Mouse (Mus musculus): Measurements from ENCODE around the gene Atf4. TPM values are rescaled to one million over a fixed set of nuclear protein-coding genes. Genes with fewer than 3 reads are reported as not detected.

Atf4 gene
- polyA plus RNA-seq, 1 experiment from 2014 or later: 124 TPM

DNA sequence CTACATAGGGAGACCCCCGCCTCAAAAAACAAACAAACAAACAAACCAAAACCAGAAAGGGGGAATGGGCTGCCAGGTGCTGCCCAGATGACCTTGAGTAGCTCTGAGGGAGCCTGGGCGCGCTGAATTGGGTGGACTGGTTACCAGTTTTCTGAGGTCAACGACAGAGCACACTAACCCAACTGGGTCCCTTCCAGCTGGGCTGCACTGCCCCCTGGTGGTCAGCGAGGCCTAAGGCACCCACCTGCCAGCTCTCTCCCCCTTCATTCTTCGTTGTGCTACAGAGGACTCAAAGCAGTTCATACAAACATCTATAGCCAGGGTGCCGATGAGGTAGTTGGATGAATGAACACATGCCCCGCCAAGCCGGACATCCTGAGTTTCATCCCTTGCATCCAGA lies 29.8 kb upstream of the Atf4 start:
- 27% methylated on average over 9 of the region's 9 CpGs for WGBS
- H3K4me2 ChIP-seq (replicated peaks): no peak overlapping the region
- no peaks in the 10 kb centered on the region for H3K36me3 ChIP-seq
- H3K9me3 ChIP-seq: no peaks in the 10 kb centered on the region
- no peak; the same call in 1 of the 2 replicates for ATAC-seq (ENCODE audit: low FRiP score, low read depth)
- no peaks in the 10 kb centered on the region for H3K27me3 ChIP-seq
- H3K4me3 ChIP-seq: no peak overlapping the region
- H3K9ac ChIP-seq: no peak overlapping the region
- H3K27ac ChIP-seq: no peak overlapping the region
- H3K4me1 ChIP-seq: no peaks in the 10 kb centered on the region

DNA sequence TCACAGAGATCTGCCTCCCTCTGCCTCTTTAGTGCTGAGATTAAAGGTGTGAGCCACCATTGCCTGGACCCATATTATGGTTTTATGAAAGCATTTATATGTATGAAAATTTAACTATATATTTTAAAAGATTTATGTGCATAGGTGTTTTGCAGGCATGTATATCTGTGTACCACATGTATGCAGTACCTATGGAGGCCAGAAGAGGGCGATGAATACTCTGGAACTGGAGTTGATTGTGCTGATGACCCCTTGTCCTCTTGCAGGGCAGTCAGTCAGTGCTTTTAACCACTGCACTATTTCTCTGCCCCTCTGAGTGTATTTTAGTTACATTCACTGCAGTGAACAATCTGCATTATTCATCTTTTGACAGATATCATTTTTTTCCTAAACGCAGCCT lies 29.2 kb upstream of the Atf4 start:
- 46% methylated on average over 2 of the region's 2 CpGs for WGBS
- Histone ChIP-seq H3K4me1 (no peaks in the 10 kb centered on the region), H3K27ac (no peak overlapping the region), H3K4me2 (replicated peaks) (no peak overlapping the region), H3K27me3 (no peaks in the 10 kb centered on the region), H3K36me3 (no peaks in the 10 kb centered on the region), H3K4me3 (no peak overlapping the region), H3K9me3 (no peaks in the 10 kb centered on the region), H3K9ac (no peak overlapping the region)
- no peak for ATAC-seq (ENCODE audit: low FRiP score, low read depth)

DNA sequence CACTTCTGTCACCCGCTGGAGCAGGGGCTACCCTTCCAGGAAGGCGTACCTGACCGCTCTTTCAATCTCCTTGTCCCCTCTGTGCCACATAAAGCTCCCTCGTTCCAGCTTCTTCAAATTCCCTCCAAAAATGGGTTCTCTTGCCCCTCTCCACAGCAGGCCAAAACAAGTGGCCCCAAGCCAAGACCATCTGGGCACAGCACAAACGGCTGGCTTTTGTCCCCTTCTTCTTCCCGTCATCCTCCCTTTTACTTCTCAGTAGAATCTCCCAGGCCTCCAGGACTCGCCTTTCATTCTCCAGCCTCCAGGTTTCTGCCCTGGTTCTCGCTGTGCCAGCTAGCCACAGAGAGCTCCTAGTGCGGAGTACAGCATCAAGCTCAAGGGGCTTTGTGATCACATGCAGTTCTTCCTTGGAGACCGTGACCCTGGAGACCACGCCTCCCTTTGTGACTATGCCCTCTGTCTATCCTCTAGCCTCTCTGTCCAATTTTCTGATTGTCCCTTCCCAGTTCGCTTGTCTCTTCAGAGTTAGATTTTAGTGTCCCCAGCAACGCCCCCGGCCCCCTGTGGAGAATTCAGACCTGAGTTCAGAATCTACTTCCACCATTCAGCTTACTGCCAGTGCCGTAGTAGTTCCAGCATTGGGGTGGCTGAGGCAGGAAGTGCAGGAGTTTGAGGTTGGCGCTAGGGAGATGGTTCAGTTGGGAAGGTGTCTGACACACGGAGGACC lies 26.7 kb upstream of the Atf4 start:
- 75% methylated on average over 17 of the region's 17 CpGs for WGBS
- ATAC-seq (ENCODE audit: low FRiP score, low read depth): no peak

DNA sequence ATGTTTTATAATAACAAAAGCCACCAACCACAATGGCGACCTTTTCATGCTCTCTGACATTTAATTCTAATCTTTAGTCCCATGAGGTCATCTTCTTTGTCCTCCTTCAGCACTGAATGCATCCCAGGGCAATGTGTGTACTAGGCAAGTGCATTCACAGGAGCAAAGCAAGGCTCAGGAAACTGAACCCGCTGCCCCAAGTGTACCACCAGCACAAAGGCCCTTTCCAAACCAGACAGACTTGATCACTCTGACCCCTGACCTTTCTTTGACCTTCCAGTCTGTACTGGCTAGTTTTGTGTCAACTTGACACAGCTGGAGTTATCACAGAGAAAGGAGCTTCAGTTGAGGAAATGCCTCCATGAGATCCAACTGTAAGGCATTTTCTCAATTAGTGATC lies 22.7 kb upstream of the Atf4 start:
- no peak overlapping the region for H3K9ac ChIP-seq
- no peak overlapping the region for H3K4me2 ChIP-seq (replicated peaks)
- no peaks in the 10 kb centered on the region for H3K27me3 ChIP-seq
- WGBS: 76% methylated on average over 2 of the region's 2 CpGs
- ATAC-seq (ENCODE audit: low FRiP score, low read depth): no peak
- H3K27ac ChIP-seq: no peak overlapping the region
- no peak overlapping the region for H3K4me3 ChIP-seq
- peaks cover 21% of the 10 kb centered on the region for H3K36me3 ChIP-seq
- no peaks in the 10 kb centered on the region for H3K9me3 ChIP-seq
- peaks cover 15% of the 10 kb centered on the region; the same call in 1 of the 2 replicates for H3K4me1 ChIP-seq

More for the DNA sequence above, 26.7 kb upstream of the Atf4 start:
- no peak overlapping the region for H3K4me2 ChIP-seq (replicated peaks)
- H3K27me3 ChIP-seq: no peaks in the 10 kb centered on the region
- H3K9me3 ChIP-seq: no peaks in the 10 kb centered on the region
- no peak overlapping the region for H3K4me3 ChIP-seq
- no peak overlapping the region for H3K9ac ChIP-seq
- H3K4me1 ChIP-seq: peaks cover 3% of the 10 kb centered on the region; the same call in 1 of the 2 replicates
- H3K27ac ChIP-seq: no peak overlapping the region
- H3K36me3 ChIP-seq: no peaks in the 10 kb centered on the region

DNA sequence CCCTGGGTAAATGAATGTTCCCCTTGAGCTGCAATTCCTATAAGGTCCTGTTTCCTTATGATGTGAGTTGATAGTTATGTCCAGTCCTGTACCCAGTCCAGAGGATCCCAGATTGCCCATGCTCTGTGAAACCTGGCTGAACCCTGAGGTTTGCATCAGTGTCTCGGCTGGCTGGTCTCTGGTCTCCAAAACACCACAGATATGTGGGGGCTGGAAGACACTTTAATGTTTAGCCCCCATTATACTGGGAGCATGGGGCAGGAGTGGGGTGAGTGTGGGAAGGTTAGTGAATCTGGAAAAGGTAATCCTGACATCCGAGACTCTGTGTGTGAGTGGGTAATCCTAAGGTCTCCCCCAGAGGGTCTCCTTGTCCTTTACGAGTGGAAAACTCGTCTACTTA lies 21.9 kb upstream of the Atf4 start:
- Histone ChIP-seq H3K4me1 (peaks cover 15% of the 10 kb centered on the region; the same call in 1 of the 2 replicates), H3K9me3 (no peaks in the 10 kb centered on the region), H3K27me3 (no peaks in the 10 kb centered on the region), H3K27ac (peak overlapping the region; percentile 85; the same call in 1 of the 2 replicates), H3K4me2 (replicated peaks) (peak overlapping the region; percentile 87), H3K4me3 (peak overlapping the region; percentile 95), H3K36me3 (peaks cover 26% of the 10 kb centered on the region), H3K9ac (0 out of 2 replicates have a peak overlapping the region, but pooled peaks have one; percentile 39)
- ATAC-seq (ENCODE audit: low FRiP score, low read depth): no peak
- 53% methylated on average over 4 of the region's 4 CpGs for WGBS

DNA sequence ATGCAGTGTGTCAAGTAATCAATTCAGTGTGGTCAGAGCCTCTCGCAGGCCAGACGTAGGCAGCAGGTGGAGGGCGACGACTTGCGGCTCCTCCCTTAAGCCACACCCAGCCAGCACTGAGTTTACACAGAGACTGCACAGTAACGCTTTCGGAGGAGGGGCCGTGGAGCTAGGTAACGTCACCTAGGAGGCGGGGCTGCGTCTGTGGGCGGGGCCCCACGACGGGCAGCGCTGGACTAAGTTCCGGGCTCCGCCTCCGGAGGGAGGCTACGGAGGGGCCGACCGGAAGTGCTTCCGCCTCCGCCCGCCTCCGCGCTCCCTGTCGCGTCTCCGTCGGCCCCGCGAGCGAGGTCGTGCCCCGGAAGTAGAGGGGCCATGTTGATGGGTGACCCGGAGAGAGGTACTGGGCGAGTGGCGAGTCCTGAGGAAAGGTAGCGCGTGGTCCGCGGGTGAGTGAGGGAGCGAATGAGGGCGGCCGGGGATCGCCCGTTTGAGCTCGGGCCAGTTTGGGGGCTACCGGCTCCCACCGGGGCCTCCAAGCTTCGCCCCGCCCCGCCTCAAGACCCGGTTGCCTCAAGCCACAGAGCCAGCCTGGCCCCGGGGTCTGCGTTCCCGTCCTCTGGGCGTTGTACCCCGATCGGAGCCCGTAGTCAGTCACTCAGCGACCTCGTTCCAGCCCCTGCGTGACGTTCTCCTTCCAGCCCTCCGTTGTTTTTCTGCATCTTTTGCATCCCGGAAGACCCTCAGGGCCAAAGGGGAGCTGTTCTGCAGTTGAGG lies 21.1 kb upstream of the Atf4 start, which contains the start of gene Mief1:
Gene Mief1, plus strand, starts transcription at position 286 of the 777 bp plus-strand sequence.
- WGBS: 0% methylated on average over 62 of the region's 67 CpGs
- ATAC-seq (ENCODE audit: low FRiP score, low read depth): peak; percentile 98
- Histone ChIP-seq H3K36me3 (peaks cover 35% of the 10 kb centered on the region), H3K4me1 (peaks cover 15% of the 10 kb centered on the region; the same call in 1 of the 2 replicates), H3K27ac (peak within 1 kb of the TSS; percentile 85), H3K4me2 (replicated peaks) (peak within 1 kb of the TSS; percentile 87), H3K9ac (peak within 1 kb of the TSS; percentile 86), H3K4me3 (peak within 1 kb of the TSS; percentile 95), H3K9me3 (no peaks in the 10 kb centered on the region), H3K27me3 (no peaks in the 10 kb centered on the region)

DNA sequence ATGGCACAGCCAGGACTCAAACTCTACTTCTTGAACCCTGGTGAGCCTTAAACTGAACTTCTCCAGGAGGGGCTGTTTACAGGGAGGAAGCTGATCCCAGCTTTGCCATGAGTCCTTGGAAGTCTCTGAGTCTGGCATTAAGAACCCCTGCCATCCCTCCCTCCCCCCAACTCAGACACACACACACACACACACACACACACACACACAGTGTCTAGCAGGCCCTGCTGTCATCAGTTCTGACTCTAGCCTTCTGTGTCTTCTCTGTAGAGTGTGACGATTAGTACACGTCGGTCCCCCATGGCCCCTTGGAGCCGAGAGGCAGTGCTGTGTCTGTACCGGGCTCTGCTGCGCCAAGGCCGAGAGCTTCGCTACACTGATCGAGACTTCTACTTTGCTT lies 19.4 kb upstream of the Atf4 start, which contains the start of gene AC140267.1:
Gene AC140267.1, plus strand, starts transcription at position 301 of the 400 bp plus-strand sequence.
- 95% methylated on average over 9 of the region's 9 CpGs for WGBS
- Histone ChIP-seq H3K9ac (peak within 1 kb of the TSS; percentile 86), H3K4me3 (peak within 1 kb of the TSS; percentile 95), H3K27ac (no peak within 1 kb of the TSS), H3K4me2 (replicated peaks) (peak within 1 kb of the TSS; percentile 87), H3K27me3 (no peaks in the 10 kb centered on the region), H3K4me1 (peaks cover 15% of the 10 kb centered on the region; the same call in 1 of the 2 replicates), H3K36me3 (peaks cover 44% of the 10 kb centered on the region), H3K9me3 (no peaks in the 10 kb centered on the region)
- ATAC-seq (ENCODE audit: low FRiP score, low read depth): no peak

DNA sequence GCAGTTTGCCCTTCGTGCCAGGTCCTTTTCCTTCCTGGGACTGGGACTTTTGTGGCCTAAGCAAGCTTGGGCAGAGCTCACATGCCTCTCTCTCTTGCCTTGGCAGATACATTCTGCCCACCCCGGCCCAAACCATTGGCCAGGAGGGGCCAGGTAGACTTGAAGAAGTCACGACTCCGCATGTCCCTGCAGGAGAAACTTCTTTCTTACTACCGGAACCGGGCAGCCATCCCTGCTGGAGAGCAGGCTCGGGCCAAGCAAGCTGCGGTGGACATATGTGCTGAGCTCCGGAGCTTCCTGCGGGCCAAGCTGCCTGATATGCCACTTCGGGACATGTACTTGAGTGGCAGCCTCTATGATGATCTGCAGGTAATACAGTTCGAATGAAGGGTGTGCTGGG lies 6.8 kb upstream of the Atf4 start:
- Histone ChIP-seq H3K27ac (no peak overlapping the region), H3K4me1 (peaks cover 19% of the 10 kb centered on the region), H3K27me3 (no peaks in the 10 kb centered on the region), H3K4me2 (replicated peaks) (no peak overlapping the region), H3K9ac (no peak overlapping the region), H3K36me3 (peaks cover 88% of the 10 kb centered on the region), H3K9me3 (no peaks in the 10 kb centered on the region), H3K4me3 (no peak overlapping the region)
- ATAC-seq (ENCODE audit: low FRiP score, low read depth): no peak
- 94% methylated on average over 12 of the region's 12 CpGs for WGBS

DNA sequence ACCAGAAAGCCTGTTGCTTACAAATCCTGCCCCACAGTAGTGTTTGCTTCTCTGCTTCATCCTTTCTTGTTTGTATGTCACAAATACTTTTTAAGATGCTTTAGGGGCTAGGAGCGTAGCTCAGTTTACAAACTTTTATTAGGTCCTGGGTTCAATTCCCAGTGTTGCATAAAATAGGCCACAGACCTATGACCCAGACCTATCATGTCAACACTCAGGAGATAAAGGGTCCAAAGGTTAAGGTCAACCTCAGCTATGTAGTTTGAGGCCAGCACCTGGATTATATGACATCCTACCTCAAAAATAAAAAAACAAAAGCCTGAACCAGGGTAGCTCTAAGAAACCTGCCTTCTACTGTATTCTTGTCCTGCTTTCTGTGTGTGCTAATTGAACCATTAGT lies 6.4 kb upstream of the Atf4 start:
- peaks cover 84% of the 10 kb centered on the region for H3K36me3 ChIP-seq
- no peak for ATAC-seq (ENCODE audit: low FRiP score, low read depth)

DNA sequence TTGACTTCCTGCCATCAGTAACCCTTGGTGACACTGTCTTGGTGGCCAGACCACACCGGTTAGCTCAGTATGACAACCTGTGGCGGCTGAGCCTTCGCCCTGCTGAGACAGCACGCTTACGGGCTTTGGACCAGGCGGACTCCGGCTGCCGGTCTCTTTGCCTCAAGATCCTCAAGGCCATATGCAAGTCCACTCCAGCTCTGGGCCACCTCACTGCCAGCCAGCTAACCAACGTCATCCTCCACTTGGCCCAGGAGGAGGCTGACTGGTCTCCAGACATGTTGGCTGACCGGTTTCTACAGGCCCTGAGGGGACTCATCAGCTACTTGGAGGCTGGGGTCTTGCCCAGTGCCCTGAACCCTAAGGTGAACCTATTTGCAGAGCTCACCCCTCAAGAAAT lies 5.3 kb upstream of the Atf4 start:
- 96% methylated on average over 10 of the region's 10 CpGs for WGBS

More for the DNA sequence above, 6.4 kb upstream of the Atf4 start:
- Histone ChIP-seq H3K27me3 (no peaks in the 10 kb centered on the region), H3K4me1 (peaks cover 23% of the 10 kb centered on the region), H3K4me3 (no peak overlapping the region), H3K4me2 (replicated peaks) (no peak overlapping the region), H3K9me3 (no peaks in the 10 kb centered on the region), H3K9ac (no peak overlapping the region), H3K27ac (no peak overlapping the region)
- WGBS: 91% methylated on average over 1 of the region's 1 CpGs

DNA sequence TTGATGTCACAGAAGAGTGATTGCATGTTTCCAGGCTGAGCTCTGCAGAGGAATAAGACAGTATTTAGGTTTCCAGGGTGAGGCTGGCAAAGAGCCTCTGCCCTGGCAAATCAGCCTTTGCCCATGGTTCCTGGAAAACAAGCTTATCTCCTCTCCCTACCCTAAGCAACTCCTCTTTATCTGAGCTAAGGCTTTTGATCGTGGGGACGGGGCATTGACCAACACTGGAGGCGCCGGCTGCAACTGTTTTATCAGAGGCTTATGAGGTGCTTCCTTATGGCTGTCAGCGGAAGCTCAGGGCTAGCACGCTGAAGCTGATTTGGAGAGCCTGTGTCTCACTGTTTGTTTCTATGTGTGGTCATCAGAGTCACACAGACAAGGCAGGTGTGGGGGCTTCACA lies 4.4 kb upstream of the Atf4 start:
- no peak overlapping the region for H3K4me3 ChIP-seq
- no peaks in the 10 kb centered on the region for H3K9me3 ChIP-seq
- ATAC-seq (ENCODE audit: low FRiP score, low read depth): no peak
- H3K27me3 ChIP-seq: no peaks in the 10 kb centered on the region
- peaks cover 67% of the 10 kb centered on the region for H3K36me3 ChIP-seq
- no peak overlapping the region for H3K27ac ChIP-seq
- no peak overlapping the region for H3K4me2 ChIP-seq (replicated peaks)
- H3K9ac ChIP-seq: no peak overlapping the region
- H3K4me1 ChIP-seq: peaks cover 34% of the 10 kb centered on the region
- 94% methylated on average over 6 of the region's 6 CpGs for WGBS

More for the DNA sequence above, 5.3 kb upstream of the Atf4 start:
- no peak for ATAC-seq (ENCODE audit: low FRiP score, low read depth)
- Histone ChIP-seq H3K27me3 (no peaks in the 10 kb centered on the region), H3K36me3 (peaks cover 73% of the 10 kb centered on the region), H3K4me1 (peaks cover 34% of the 10 kb centered on the region), H3K9me3 (no peaks in the 10 kb centered on the region), H3K9ac (no peak overlapping the region), H3K4me2 (replicated peaks) (no peak overlapping the region), H3K27ac (no peak overlapping the region), H3K4me3 (no peak overlapping the region)

DNA sequence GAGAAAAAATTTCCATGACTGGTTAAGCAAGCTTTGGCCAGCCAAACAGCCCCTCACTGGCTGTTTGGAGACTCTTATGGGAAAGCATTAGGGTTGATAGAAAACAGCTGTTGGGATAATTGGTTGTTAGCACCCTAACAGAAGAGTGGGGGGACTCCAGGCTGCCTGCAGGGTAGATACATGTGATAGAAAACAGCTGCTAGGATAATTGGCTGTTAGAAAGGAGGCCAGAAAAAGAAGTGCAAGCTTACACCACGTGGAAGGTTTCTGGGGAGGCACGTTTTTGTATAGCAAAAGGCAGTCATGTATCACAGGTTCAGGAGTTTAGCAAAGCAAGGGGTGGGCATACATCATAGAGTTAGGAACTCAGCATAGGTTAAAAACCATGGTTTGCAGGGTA lies 1.5 kb upstream of the Atf4 start:
- Histone ChIP-seq H3K9ac (peak overlapping the region; percentile 80), H3K27ac (peak overlapping the region; percentile 98), H3K4me3 (no peak overlapping the region), H3K27me3 (no peaks in the 10 kb centered on the region), H3K4me2 (replicated peaks) (peak overlapping the region; percentile 96), H3K9me3 (no peaks in the 10 kb centered on the region), H3K36me3 (peaks cover 64% of the 10 kb centered on the region), H3K4me1 (peaks cover 57% of the 10 kb centered on the region)
- ATAC-seq (ENCODE audit: low FRiP score, low read depth): 0 out of 2 replicates have a peak, but pooled peaks have one; percentile 0
- WGBS: 2% methylated on average over 2 of the region's 2 CpGs
